Mouse (Mus musculus) G1E (cell line): Measurements from ENCODE around the gene Mgmt. TPM values are rescaled to one million over a fixed set of nuclear protein-coding genes. Genes with fewer than 3 reads are reported as not detected.

Source experiments
- ATAC-seq: 2 replicates; pipeline ENCODE4 v1.8.0; 2016; ENCODE audit warnings: mild to moderate bottlenecking; ENCODE audit not compliant: insufficient number of reproducible peaks, poor library complexity, low FRiP score, severe bottlenecking; ENCODE audit errors: extremely low read depth
- DNase-seq: peaks from one replicate; pipeline ENCODE4 v3.0.0; 2012; ENCODE audit warnings: low spot score
- H3K27me3 ChIP-seq: 2 replicates; pipeline ENCODE4 v1.6.1; 2012; ENCODE audit warnings: mild to moderate bottlenecking, low read length, inconsistent platforms; ENCODE audit not compliant: insufficient read depth
- H3K36me3 ChIP-seq: replicated peaks from 2 replicates; pipeline ENCODE3; 2012; ENCODE audit warnings: mild to moderate bottlenecking, inconsistent platforms
- H3K4me1 ChIP-seq: 2 replicates; pipeline ENCODE4 v1.6.1; 2012; ENCODE audit warnings: low read depth, low read length, inconsistent platforms, mixed read lengths; ENCODE audit not compliant: insufficient read depth
- H3K4me3 ChIP-seq: 2 replicates; pipeline ENCODE4 v1.5.1; 2012; ENCODE audit warnings: low read depth, mild to moderate bottlenecking, inconsistent platforms, low read length, moderate library complexity, mixed read lengths
- H3K9me3 ChIP-seq: replicated peaks from 2 replicates; pipeline ENCODE4 v1.6.1; 2012; ENCODE audit warnings: inconsistent platforms
- CTCF ChIP-seq: IDR thresholded peaks from 2 replicates; pipeline ENCODE4 v1.5.1; 2012; ENCODE audit warnings: low read depth, low read length, inconsistent platforms, mixed read lengths
- GATA1 ChIP-seq: IDR thresholded peaks from 2 replicates; pipeline ENCODE4 v1.6.1; 2012; ENCODE audit warnings: borderline replicate concordance, low read length, inconsistent platforms, mixed read lengths
- GATA2 ChIP-seq: IDR thresholded peaks from 2 replicates; pipeline ENCODE4 v1.6.1; 2012; ENCODE audit warnings: low read depth, low read length, inconsistent platforms, borderline replicate concordance
- POLR2AphosphoS5 ChIP-seq: IDR thresholded peaks from 2 replicates; pipeline ENCODE4 v1.6.1; 2012; ENCODE audit warnings: low read depth, low read length, inconsistent platforms; ENCODE audit not compliant: insufficient replicate concordance
- TAL1 ChIP-seq: conservative IDR thresholded peaks from 2 replicates; pipeline ENCODE4 v1.6.1; 2012; ENCODE audit warnings: low read depth, low read length, inconsistent platforms, mixed read lengths
- polyA plus RNA-seq: library from polyadenylated mRNA; stranded (reverse); fragments of >175 nt; gene quantifications from 2 replicates; pipeline ENCODE4 v1.2.3, GENCODE M21; 2012
- total RNA-seq, 2 experiments: library from RNA; stranded (forward) in 1 of 2; stranded (reverse) in 1 of 2; fragments of 200-1000 nt in 1 of 2; fragments of >200 nt in 1 of 2; fragmentation: Nextera tagmentation in 1 of 2; gene quantifications; 2 replicates each; pipeline ENCODE4 v1.2.3; 2014 to 2017

Gene Mgmt
- total and polyA plus RNA-seq, 3 experiments: 1.1 to 2.2 (median 2.2) TPM

DNA sequence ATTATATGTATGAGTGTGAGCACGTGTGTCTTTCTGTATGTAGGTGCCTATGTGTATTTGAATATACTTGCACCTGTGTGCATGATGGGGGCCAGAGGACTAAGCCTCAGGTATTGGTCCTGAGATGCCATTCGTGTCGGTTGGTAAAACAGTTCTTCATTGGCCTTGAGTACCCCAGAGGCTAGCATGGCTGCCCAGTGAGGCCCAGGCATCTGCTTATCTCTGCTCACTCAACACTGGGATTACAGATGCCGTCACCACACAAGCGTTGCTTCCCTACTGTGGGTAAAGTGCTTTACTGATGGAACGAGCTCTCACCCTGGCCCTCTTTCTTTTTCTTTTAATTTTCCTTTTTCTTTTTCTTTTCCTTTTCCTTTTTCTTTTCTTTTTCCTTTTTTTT, 173.3 kb downstream of the Mgmt start:
- Histone ChIP-seq H3K9me3 (peaks cover 84% of the 10 kb centered on the region), H3K27me3 (no peaks in the 10 kb centered on the region)
- no peak for ATAC-seq

DNA sequence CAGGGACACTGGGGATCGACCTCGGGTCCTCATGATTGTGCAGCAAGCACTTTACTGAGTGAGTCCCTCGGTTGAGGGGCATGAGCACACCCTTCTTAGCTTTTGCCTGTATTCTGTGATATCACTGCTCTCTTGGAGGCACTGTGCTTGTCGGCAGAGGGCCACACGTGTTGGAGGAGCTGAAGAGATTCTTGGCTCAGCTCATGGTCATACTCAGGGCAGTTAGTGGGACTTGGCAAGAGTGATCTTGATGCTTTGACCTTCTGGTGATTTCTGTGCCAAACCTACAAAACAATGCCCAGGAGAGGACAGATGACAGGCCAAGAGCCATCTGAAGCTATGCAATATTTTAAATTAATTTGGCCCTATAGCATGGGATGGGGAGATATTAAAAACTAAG, 174.4 kb downstream of the Mgmt start:
- Histone ChIP-seq H3K27me3 (no peaks in the 10 kb centered on the region), H3K4me1 (no peaks in the 10 kb centered on the region), H3K4me3 (no peak overlapping the region), H3K36me3 (no peaks in the 10 kb centered on the region), H3K9me3 (peaks cover 85% of the 10 kb centered on the region)
- DNase-seq (no peak), ATAC-seq (no peak)
- TF ChIP-seq CTCF (no peak), POLR2AphosphoS5 (no peak)

More for the DNA sequence above, 173.3 kb downstream of the Mgmt start:
- no peak for TF ChIP-seq CTCF
- no peak for TF ChIP-seq GATA1
- TF ChIP-seq TAL1: no peak
- no peak for TF ChIP-seq GATA2
- TF ChIP-seq POLR2AphosphoS5: no peak
- Histone ChIP-seq H3K4me1 (no peaks in the 10 kb centered on the region), H3K36me3 (no peaks in the 10 kb centered on the region), H3K4me3 (no peak overlapping the region)
- DNase-seq: no peak

DNA sequence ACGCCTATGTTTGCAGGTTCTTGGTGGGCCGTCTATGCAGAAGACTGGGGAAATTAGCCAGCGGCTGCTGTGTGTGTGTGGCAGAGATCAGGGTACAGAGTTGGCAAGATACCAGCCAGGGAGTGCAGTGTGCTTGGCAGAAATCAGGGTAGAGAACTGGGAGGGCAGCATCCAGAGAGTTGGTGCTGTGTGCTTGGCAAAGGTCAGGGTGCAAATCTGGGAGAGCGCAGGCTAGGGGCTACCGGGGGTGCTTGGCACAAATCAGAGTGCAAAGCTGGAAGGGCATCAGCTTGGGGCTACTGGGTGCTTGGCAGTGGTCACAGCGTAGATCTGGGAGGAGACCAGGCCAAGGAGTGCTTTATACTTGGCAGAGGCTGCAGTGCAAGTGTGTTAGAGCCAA, 175.4 kb downstream of the Mgmt start:
- Histone ChIP-seq H3K9me3 (peaks cover 79% of the 10 kb centered on the region), H3K4me1 (no peaks in the 10 kb centered on the region), H3K27me3 (no peaks in the 10 kb centered on the region), H3K36me3 (no peaks in the 10 kb centered on the region), H3K4me3 (no peak overlapping the region)
- TF ChIP-seq GATA2 (no peak), GATA1 (no peak), TAL1 (no peak), POLR2AphosphoS5 (no peak), CTCF (no peak)
- DNase-seq (no peak), ATAC-seq (no peak)

DNA sequence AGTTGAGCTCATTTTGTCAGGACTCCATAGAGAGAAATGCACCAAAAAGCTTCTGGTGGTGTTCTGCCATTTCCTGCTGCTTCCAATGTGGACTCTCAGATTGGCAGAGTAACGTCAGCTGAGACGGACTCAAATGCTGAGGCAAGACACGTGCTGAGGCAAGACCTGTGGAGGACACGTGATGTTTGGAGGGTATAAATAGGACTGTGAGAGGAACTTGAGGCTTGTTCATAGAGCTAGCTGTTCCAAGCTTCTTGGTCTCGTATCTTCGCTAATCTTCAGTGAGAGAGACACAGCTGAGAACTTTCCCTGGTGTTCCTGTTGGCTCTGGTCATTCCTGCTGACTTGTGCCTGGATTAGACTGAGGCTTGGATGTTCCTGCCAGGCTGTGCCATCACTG, 176.9 kb downstream of the Mgmt start:
- Histone ChIP-seq H3K4me1 (no peaks in the 10 kb centered on the region), H3K36me3 (no peaks in the 10 kb centered on the region), H3K4me3 (no peak overlapping the region), H3K27me3 (no peaks in the 10 kb centered on the region), H3K9me3 (peaks cover 76% of the 10 kb centered on the region)
- DNase-seq (no peak), ATAC-seq (no peak)
- TF ChIP-seq TAL1 (no peak), GATA2 (no peak), POLR2AphosphoS5 (no peak), GATA1 (no peak), CTCF (no peak)

DNA sequence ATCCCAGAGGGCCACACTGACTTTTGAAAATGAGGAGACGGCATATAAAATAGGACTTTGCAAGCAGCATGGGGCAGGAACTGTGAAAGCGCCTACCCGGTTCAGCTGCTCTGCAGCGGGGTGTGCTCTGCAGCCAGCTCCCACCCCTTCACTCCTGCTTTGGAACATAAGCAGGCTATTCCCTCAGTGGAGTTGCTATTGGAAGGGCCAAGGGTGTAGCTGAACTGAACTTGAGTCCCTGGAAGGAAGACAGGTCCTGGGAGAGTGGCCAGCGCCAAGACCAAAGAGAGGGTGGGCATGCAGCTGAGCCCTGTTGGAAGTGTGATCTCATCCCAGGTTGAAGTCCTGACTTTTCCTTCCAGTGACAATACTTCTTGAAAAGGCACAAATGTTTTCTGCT, 179.5 kb downstream of the Mgmt start:
- Histone ChIP-seq H3K4me1 (no peaks in the 10 kb centered on the region), H3K27me3 (no peaks in the 10 kb centered on the region), H3K36me3 (no peaks in the 10 kb centered on the region), H3K9me3 (peaks cover 68% of the 10 kb centered on the region), H3K4me3 (no peak overlapping the region)
- no peak for DNase-seq
- ATAC-seq: no peak
- no peak for TF ChIP-seq POLR2AphosphoS5
- no peak for TF ChIP-seq GATA2
- no peak for TF ChIP-seq GATA1
- no peak for TF ChIP-seq TAL1
- no peak for TF ChIP-seq CTCF

- H3K9me3 ChIP-seq: peaks cover 70% of the 10 kb centered on the region
These were observed 179.9 kb downstream of the Mgmt start for GRCm38 (mm10) chr7:137074324-137074723.

More at GRCm38 (mm10) chr7:137074324-137074723, 179.9 kb downstream of the Mgmt start:
- DNase-seq: no peak
- Histone ChIP-seq H3K4me3 (no peak overlapping the region), H3K27me3 (no peaks in the 10 kb centered on the region), H3K36me3 (no peaks in the 10 kb centered on the region), H3K4me1 (no peaks in the 10 kb centered on the region)
- no peak for TF ChIP-seq CTCF
- TF ChIP-seq GATA2: no peak
- TF ChIP-seq POLR2AphosphoS5: no peak
- no peak for TF ChIP-seq TAL1
- TF ChIP-seq GATA1: no peak
- no peak for ATAC-seq
